Mouse (Mus musculus): ENCODE measurements around the gene Nrip1. TPM values are rescaled to one million over a fixed set of nuclear protein-coding genes. Genes with fewer than 3 reads are reported as not detected.

The Nrip1 gene
- total RNA-seq, 1 experiment from 2014 or later, result 17.3 TPM

- ATAC-seq (ENCODE audit: extremely low read depth, insufficient number of reproducible peaks, low FRiP score, poor library complexity, severe bottlenecking), result no peak
Measured at GRCm38 (mm10) chr16:76355267-76355666, 18.4 kb downstream of the Nrip1 start.

- no peak for ATAC-seq (ENCODE audit: extremely low read depth, insufficient number of reproducible peaks, low FRiP score, poor library complexity, severe bottlenecking)
Measured at GRCm38 (mm10) chr16:76354841-76355240, 18.8 kb downstream of the Nrip1 start.

- peak; percentile 41; the same call in 1 of the 2 replicates for ATAC-seq (ENCODE audit: extremely low read depth, insufficient number of reproducible peaks, low FRiP score, poor library complexity, severe bottlenecking)
Measured at GRCm38 (mm10) chr16:76354289-76354688, 19.3 kb downstream of the Nrip1 start.

GRCm38 (mm10) chr16:76350922-76351321 is 22.7 kb downstream of the Nrip1 start:
- no peak for ATAC-seq (ENCODE audit: extremely low read depth, insufficient number of reproducible peaks, low FRiP score, poor library complexity, severe bottlenecking)

GRCm38 (mm10) chr16:76349053-76349452 is 24.6 kb downstream of the Nrip1 start:
- no peak for ATAC-seq (ENCODE audit: extremely low read depth, insufficient number of reproducible peaks, low FRiP score, poor library complexity, severe bottlenecking)

GRCm38 (mm10) chr16:76347719-76348421 is 25.8 kb downstream of the Nrip1 start:
- ATAC-seq (ENCODE audit: extremely low read depth, insufficient number of reproducible peaks, low FRiP score, poor library complexity, severe bottlenecking), result no peak

- no peak for ATAC-seq (ENCODE audit: extremely low read depth, insufficient number of reproducible peaks, low FRiP score, poor library complexity, severe bottlenecking)
Measured at GRCm38 (mm10) chr16:76346371-76346770, 27.3 kb downstream of the Nrip1 start.

GRCm38 (mm10) chr16:76344761-76345368 is 28.8 kb downstream of the Nrip1 start:
- no peak for ATAC-seq (ENCODE audit: extremely low read depth, insufficient number of reproducible peaks, low FRiP score, poor library complexity, severe bottlenecking)

GRCm38 (mm10) chr16:76344030-76344429 is 29.6 kb downstream of the Nrip1 start:
- no peak for ATAC-seq (ENCODE audit: extremely low read depth, insufficient number of reproducible peaks, low FRiP score, poor library complexity, severe bottlenecking)

- no peak for ATAC-seq (ENCODE audit: extremely low read depth, insufficient number of reproducible peaks, low FRiP score, poor library complexity, severe bottlenecking)
Measured at GRCm38 (mm10) chr16:76341636-76342035, 32.0 kb downstream of the Nrip1 start.

GRCm38 (mm10) chr16:76339256-76339655 is 34.4 kb downstream of the Nrip1 start:
- ATAC-seq (ENCODE audit: extremely low read depth, insufficient number of reproducible peaks, low FRiP score, poor library complexity, severe bottlenecking), result no peak

GRCm38 (mm10) chr16:76337351-76337750 is 36.3 kb downstream of the Nrip1 start:
- no peak for ATAC-seq (ENCODE audit: extremely low read depth, insufficient number of reproducible peaks, low FRiP score, poor library complexity, severe bottlenecking)

GRCm38 (mm10) chr16:76336932-76337331 is 36.7 kb downstream of the Nrip1 start:
- ATAC-seq (ENCODE audit: extremely low read depth, insufficient number of reproducible peaks, low FRiP score, poor library complexity, severe bottlenecking), result peak; percentile 84

GRCm38 (mm10) chr16:76335913-76336312 is 37.7 kb downstream of the Nrip1 start:
- no peak for ATAC-seq (ENCODE audit: extremely low read depth, insufficient number of reproducible peaks, low FRiP score, poor library complexity, severe bottlenecking)

GRCm38 (mm10) chr16:76332127-76332526 is 41.5 kb downstream of the Nrip1 start:
- ATAC-seq (ENCODE audit: extremely low read depth, insufficient number of reproducible peaks, low FRiP score, poor library complexity, severe bottlenecking), result no peak

- ATAC-seq (ENCODE audit: extremely low read depth, insufficient number of reproducible peaks, low FRiP score, poor library complexity, severe bottlenecking), result no peak
Measured at GRCm38 (mm10) chr16:76331231-76331630, 42.4 kb downstream of the Nrip1 start.

- ATAC-seq (ENCODE audit: extremely low read depth, insufficient number of reproducible peaks, low FRiP score, poor library complexity, severe bottlenecking), result no peak
Measured at GRCm38 (mm10) chr16:76325315-76325710, 48.3 kb downstream of the Nrip1 start.

GRCm38 (mm10) chr16:76324411-76325314 is 49.0 kb downstream of the Nrip1 start:
- ATAC-seq (ENCODE audit: extremely low read depth, insufficient number of reproducible peaks, low FRiP score, poor library complexity, severe bottlenecking), result no peak

- ATAC-seq (ENCODE audit: extremely low read depth, insufficient number of reproducible peaks, low FRiP score, poor library complexity, severe bottlenecking), result peak; percentile 4; the same call in 1 of the 2 replicates
Measured at GRCm38 (mm10) chr16:76323594-76324307, 49.9 kb downstream of the Nrip1 start.

Data from neutrophil, adult 5-6 weeks (primary cell).